Mouse (Mus musculus): ENCODE measurements around the gene Cd177. TPM values are rescaled to one million over a fixed set of nuclear protein-coding genes. Genes with fewer than 3 reads are reported as not detected.
A peak's percentile ranks its signal among the peaks of the same experiment; 100 is the strongest.
"Not testable (repeated sequence)": the region's sequence is repeated elsewhere in the genome, so short reads cannot be mapped to it uniquely, and the experiment has no call there.

Gene Cd177
- total and polyA plus RNA-seq, 3 experiments: 0.11 TPM; not detected in 2

GRCm38 (mm10) chr7:24797918-24798317, 37.8 kb upstream of the Cd177 start:
- Histone ChIP-seq H3K36me3 (ENCODE audit: control insufficient read depth in 1 of 2, insufficient read depth in 2 of 2, low read length in 2 of 2) (no peaks in the 10 kb centered on the region), H3K9ac (ENCODE audit: control insufficient read depth, low read depth, low read length, poor library complexity, severe bottlenecking) (no peak overlapping the region), H3K79me2 (ENCODE audit: control insufficient read depth, insufficient read depth, low read length, poor library complexity) (no peaks in the 10 kb centered on the region), H3K27ac (ENCODE audit: control insufficient read depth, low read depth, low read length) (no peak overlapping the region), H3K4me1 (ENCODE audit: control insufficient read depth in 1 of 2, insufficient read depth in 2 of 2, low read length in 2 of 2) (no peaks in the 10 kb centered on the region), H3K4me3 (ENCODE audit: control insufficient read depth in 1 of 2, insufficient read depth in 1 of 2, low read depth in 2 of 2, low read length in 2 of 2) (no peak overlapping the region), H3K27me3 (ENCODE audit: control insufficient read depth in 1 of 2, insufficient read depth in 2 of 2, low read length in 2 of 2) (no peaks in the 10 kb centered on the region; a peak in 1 of 4 replicates), H3K9me3 (replicated peaks; ENCODE audit: insufficient read depth, low read length) (no peaks in the 10 kb centered on the region; the same call in 1 of the 2 replicates)
- no peak for DNase-seq (ENCODE audit: low read depth, low spot score)
- no peak for TF ChIP-seq UBTF (IDR thresholded peaks at IDR 0.05; ENCODE audit: borderline replicate concordance, insufficient read depth, low read depth, low read length)

GRCm38 (mm10) chr7:24776918-24777317, 16.8 kb upstream of the Cd177 start, which contains the start of gene Ceacam10:
Gene Ceacam10, plus strand, starts transcription at chr7:24777206.
- H3K4me3 ChIP-seq (ENCODE audit: control insufficient read depth in 1 of 2, insufficient read depth in 1 of 2, low read depth in 2 of 2, low read length in 2 of 2); H3K27ac ChIP-seq (ENCODE audit: control insufficient read depth, low read depth, low read length); H3K9ac ChIP-seq (ENCODE audit: control insufficient read depth, low read depth, low read length, poor library complexity, severe bottlenecking); H3K4me1 ChIP-seq (ENCODE audit: control insufficient read depth in 1 of 2, insufficient read depth in 2 of 2, low read length in 2 of 2); H3K79me2 ChIP-seq (ENCODE audit: control insufficient read depth, insufficient read depth, low read length, poor library complexity); H3K36me3 ChIP-seq (ENCODE audit: control insufficient read depth in 1 of 2, insufficient read depth in 2 of 2, low read length in 2 of 2); H3K27me3 ChIP-seq (ENCODE audit: control insufficient read depth in 1 of 2, insufficient read depth in 2 of 2, low read length in 2 of 2); H3K9me3 ChIP-seq (replicated peaks; ENCODE audit: insufficient read depth, low read length): not testable (repeated sequence)
- peak; percentile 36 for DNase-seq (ENCODE audit: low read depth, low spot score)

DNA sequence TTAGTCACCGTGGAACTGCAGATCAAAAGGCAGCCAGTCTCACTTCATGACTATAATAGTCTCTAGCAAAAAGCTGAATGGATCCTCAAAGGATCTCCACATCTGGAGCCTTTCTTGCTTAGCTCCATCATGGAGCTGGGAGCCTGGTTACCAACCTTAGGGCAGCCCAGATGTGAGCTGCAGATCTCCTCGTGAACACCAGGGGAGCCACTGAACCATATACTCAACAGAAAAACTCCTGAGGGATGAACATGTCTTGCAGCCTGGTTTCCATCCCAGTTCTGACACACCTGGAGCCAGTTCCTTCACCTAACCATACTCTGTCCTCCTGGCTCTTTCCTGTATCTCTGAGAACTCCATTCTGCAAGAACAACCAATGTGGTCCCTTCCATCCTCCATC, 16.0 kb upstream of the Cd177 start:
- TF ChIP-seq USF2 (IDR thresholded peaks at IDR 0.05; ENCODE audit: borderline replicate concordance in 1 of 2, insufficient read depth in 1 of 2, low read depth in 1 of 2, low read length in 2 of 2): no peak
- TF ChIP-seq CTCF (IDR thresholded peaks at IDR 0.05 in 2 of 3, conservative IDR thresholded peaks at IDR 0.05 in 1 of 3; ENCODE audit: control insufficient read depth in 1 of 3, insufficient read depth in 1 of 3, low read depth in 2 of 3, low read length in 3 of 3, poor library complexity in 1 of 3, severe bottlenecking in 1 of 3): peak in 2 of 3 experiments; percentile 21 to 24; a peak in 3 of 6 replicates
- TF ChIP-seq RAD21 (IDR thresholded peaks at IDR 0.05; ENCODE audit: low read depth, low read length): peak; percentile 11
- TF ChIP-seq MAFK (IDR thresholded peaks at IDR 0.05; ENCODE audit: borderline replicate concordance, low read depth, low read length): no peak
- DNase-seq (ENCODE audit: low read depth, low spot score): peak; percentile 15
- no peaks in the 10 kb centered on the region for H3K36me3 ChIP-seq (ENCODE audit: control insufficient read depth in 1 of 2, insufficient read depth in 2 of 2, low read length in 2 of 2)
- H3K27me3 ChIP-seq (ENCODE audit: control insufficient read depth in 1 of 2, insufficient read depth in 2 of 2, low read length in 2 of 2): no peaks in the 10 kb centered on the region
- H3K9me3 ChIP-seq (replicated peaks; ENCODE audit: insufficient read depth, low read length): no peaks in the 10 kb centered on the region
- H3K9ac ChIP-seq (ENCODE audit: control insufficient read depth, low read depth, low read length, poor library complexity, severe bottlenecking): no peak overlapping the region
- H3K4me3 ChIP-seq (ENCODE audit: control insufficient read depth in 1 of 2, insufficient read depth in 1 of 2, low read depth in 2 of 2, low read length in 2 of 2): no peak overlapping the region
- H3K4me1 ChIP-seq (ENCODE audit: control insufficient read depth in 1 of 2, insufficient read depth in 2 of 2, low read length in 2 of 2): peaks cover 0 to 4% of the 10 kb centered on the region in 2 experiments; a peak in 2 of 4 replicates
- no peaks in the 10 kb centered on the region for H3K79me2 ChIP-seq (ENCODE audit: control insufficient read depth, insufficient read depth, low read length, poor library complexity)
- no peak overlapping the region for H3K27ac ChIP-seq (ENCODE audit: control insufficient read depth, low read depth, low read length)

GRCm38 (mm10) chr7:24773942-24774535, 13.9 kb upstream of the Cd177 start:
- peak; percentile 28; the same call in 1 of the 2 replicates for TF ChIP-seq NELFE (IDR thresholded peaks at IDR 0.05; ENCODE audit: low read depth, low read length)
- peak; percentile 50; the same call in 1 of the 2 replicates for TF ChIP-seq GATA1 (IDR thresholded peaks at IDR 0.05; ENCODE audit: low read depth, low read length)
- TF ChIP-seq TBP (IDR thresholded peaks at IDR 0.05; ENCODE audit: low read depth, low read length): peak; percentile 95
- TF ChIP-seq ETS1 (IDR thresholded peaks at IDR 0.05; ENCODE audit: low read depth, low read length): peak; percentile 51; the same call in 1 of the 2 replicates
- peak in 1 of 2 experiments; percentile 80; a peak in 2 of 4 replicates for TF ChIP-seq POLR2A (IDR thresholded peaks at IDR 0.05; ENCODE audit: control insufficient read depth in 1 of 2, insufficient read depth in 1 of 2, low read depth in 1 of 2, low read length in 2 of 2, poor library complexity in 1 of 2)
- no peak for TF ChIP-seq NRF1 (IDR thresholded peaks at IDR 0.05; ENCODE audit: insufficient read depth, low read depth, low read length, poor library complexity, severe bottlenecking)
- TF ChIP-seq ZMIZ1 (IDR thresholded peaks at IDR 0.05; ENCODE audit: low read depth, low read length): peak; percentile 95
- TF ChIP-seq USF1 (IDR thresholded peaks at IDR 0.05; ENCODE audit: low read depth, low read length): no peak
- H3K27ac ChIP-seq (ENCODE audit: control insufficient read depth, low read depth, low read length): no peak overlapping the region
- H3K27me3 ChIP-seq (ENCODE audit: control insufficient read depth in 1 of 2, insufficient read depth in 2 of 2, low read length in 2 of 2): no peaks in the 10 kb centered on the region

More at GRCm38 (mm10) chr7:24773942-24774535, 13.9 kb upstream of the Cd177 start:
- no peak overlapping the region for H3K9ac ChIP-seq (ENCODE audit: control insufficient read depth, low read depth, low read length, poor library complexity, severe bottlenecking)
- H3K9me3 ChIP-seq (replicated peaks; ENCODE audit: insufficient read depth, low read length): no peaks in the 10 kb centered on the region
- DNase-seq (ENCODE audit: low read depth, low spot score): peak; percentile 61
- peaks cover 0 to 4% of the 10 kb centered on the region in 2 experiments; a peak in 2 of 4 replicates for H3K4me1 ChIP-seq (ENCODE audit: control insufficient read depth in 1 of 2, insufficient read depth in 2 of 2, low read length in 2 of 2)
- H3K4me3 ChIP-seq (ENCODE audit: control insufficient read depth in 1 of 2, insufficient read depth in 1 of 2, low read depth in 2 of 2, low read length in 2 of 2): no peak overlapping the region
- H3K79me2 ChIP-seq (ENCODE audit: control insufficient read depth, insufficient read depth, low read length, poor library complexity): no peaks in the 10 kb centered on the region
- H3K36me3 ChIP-seq (ENCODE audit: control insufficient read depth in 1 of 2, insufficient read depth in 2 of 2, low read length in 2 of 2): no peaks in the 10 kb centered on the region
